Mouse (Mus musculus) E14TG2a.4 (cell line): ENCODE data around the gene Plekha5.

Experiments
- CTCF ChIP-seq: conservative IDR thresholded peaks from 2 replicates; pipeline ENCODE4 v1.5.1; 2014; ENCODE audit warnings: low read length
- NANOG ChIP-seq: IDR thresholded peaks from 2 replicates; pipeline ENCODE4 v1.6.1; 2014; ENCODE audit warnings: borderline replicate concordance, low read length, mixed read lengths
- POU5F1 ChIP-seq: IDR thresholded peaks from 2 replicates; pipeline ENCODE4 v1.6.1; 2014; ENCODE audit warnings: low read length, borderline replicate concordance

GRCm38 (mm10) chr6:140591331-140591730, 167.5 kb downstream of the Plekha5 start:
- no peak for TF ChIP-seq CTCF
- TF ChIP-seq POU5F1 = no peak
- TF ChIP-seq NANOG = no peak
